Mouse (Mus musculus): Measurements from ENCODE around the gene Cox6b1. TPM values are rescaled to one million over a fixed set of nuclear protein-coding genes. Genes with fewer than 3 reads are reported as not detected.
A peak's percentile ranks its signal among the peaks of the same experiment; 100 is the strongest.

The Cox6b1 gene
- total and polyA plus RNA-seq, 3 experiments: 432 to 776 (median 581) TPM

- H3K27ac ChIP-seq (ENCODE audit: insufficient read depth, low read depth): peak overlapping the region; percentile 100
- H3K4me2 ChIP-seq (ENCODE audit: insufficient read depth, low read depth, poor library complexity, severe bottlenecking): peak overlapping the region; percentile 93
- TF ChIP-seq USF1 (IDR thresholded peaks at IDR 0.05; ENCODE audit: low read depth, low read length) (no peak), MAX (IDR thresholded peaks at IDR 0.05; ENCODE audit: low read length) (no peak), MXI1 (IDR thresholded peaks at IDR 0.05; ENCODE audit: low read depth, low read length) (no peak), ETS1 (conservative IDR thresholded peaks at IDR 0.05; ENCODE audit: low read depth, low read length) (no peak), NRF1 (IDR thresholded peaks at IDR 0.05; ENCODE audit: low read depth, low read length) (no peak), POLR2AphosphoS2 (IDR thresholded peaks at IDR 0.05; ENCODE audit: low read depth, low read length) (no peak), MAZ (IDR thresholded peaks at IDR 0.05; ENCODE audit: low read depth, low read length) (0 out of 2 replicates have a peak, but pooled peaks have one; percentile 11), MEF2A (IDR thresholded peaks at IDR 0.05; ENCODE audit: borderline replicate concordance, low read depth, low read length) (no peak), TBP (conservative IDR thresholded peaks at IDR 0.05; ENCODE audit: low read depth, low read length) (no peak), MYC (IDR thresholded peaks at IDR 0.05; ENCODE audit: low read depth, low read length) (no peak), NELFE (IDR thresholded peaks at IDR 0.05; ENCODE audit: low read depth, low read length) (no peak), BHLHE40 (IDR thresholded peaks at IDR 0.05; ENCODE audit: low read depth, low read length) (no peak), IRF4 (IDR thresholded peaks at IDR 0.05; ENCODE audit: low read depth, low read length) (no peak), CHD2 (IDR thresholded peaks at IDR 0.05; ENCODE audit: low read length) (no peak), HCFC1 (IDR thresholded peaks at IDR 0.05; ENCODE audit: low read depth, low read length) (no peak), RAD21 (IDR thresholded peaks at IDR 0.05; ENCODE audit: low read depth, low read length) (no peak), ZMIZ1 (IDR thresholded peaks at IDR 0.05; ENCODE audit: low read depth, low read length) (peak; percentile 53; the same call in 1 of the 2 replicates), POLR2A (IDR thresholded peaks at IDR 0.05; ENCODE audit: low read depth, low read length) (0 out of 2 replicates have a peak, but pooled peaks have one; percentile 17), SIN3A (IDR thresholded peaks at IDR 0.05; ENCODE audit: low read length) (0 out of 2 replicates have a peak, but pooled peaks have one; percentile 33), JUND (conservative IDR thresholded peaks at IDR 0.05; ENCODE audit: low read depth, low read length) (no peak), SMC3 (IDR thresholded peaks at IDR 0.05; ENCODE audit: low read depth, low read length) (no peak), RCOR1 (conservative IDR thresholded peaks at IDR 0.05; ENCODE audit: low read depth, low read length) (no peak), JUN (IDR thresholded peaks at IDR 0.05; ENCODE audit: insufficient read depth, low read depth, low read length) (no peak), TCF12 (IDR thresholded peaks at IDR 0.05; ENCODE audit: low read depth, low read length) (no peak), CHD1 (IDR thresholded peaks at IDR 0.05; ENCODE audit: low read depth, low read length) (peak; percentile 63; the same call in 1 of the 2 replicates), GABPA (IDR thresholded peaks at IDR 0.05; ENCODE audit: insufficient replicate concordance, low read depth, low read length) (no peak), USF2 (conservative IDR thresholded peaks at IDR 0.05; ENCODE audit: low read depth, low read length) (no peak)
- H3K27me3 ChIP-seq (replicated peaks): no peaks in the 10 kb centered on the region
- in situ Hi-C loops (cut with MboI; ENCODE audit: low pct_ligation_motif_present, low pct_unique_long_range_greater_than_20kb, low sequenced_read_pairs): no loop called here
- peaks cover 56% of the 10 kb centered on the region for H3K79me2 ChIP-seq (replicated peaks; ENCODE audit: control insufficient read depth, extremely low read depth, insufficient read depth, poor library complexity, severe bottlenecking)
- no peak for DNase-seq (ENCODE audit: extremely low read depth)
- H3K36me3 ChIP-seq (replicated peaks in 1 of 2; ENCODE audit: control insufficient read depth in 1 of 2, insufficient read depth in 1 of 2, low read length in 1 of 2): peaks cover 9 to 26% of the 10 kb centered on the region in 2 experiments
- no peaks in the 10 kb centered on the region for H3K9me3 ChIP-seq (replicated peaks; ENCODE audit: low read length)
- peaks cover 19 to 48% of the 10 kb centered on the region in 2 experiments for H3K4me1 ChIP-seq (ENCODE audit: control insufficient read depth in 1 of 2, insufficient read depth in 2 of 2)
- dilution Hi-C loops (cut with MboI; ENCODE audit: extremely low pct_ligation_motif_present, extremely low pct_unique_long_range_greater_than_20kb, low sequenced_read_pairs): no loop called here
- H3K4me3 ChIP-seq (replicated peaks in 1 of 3; ENCODE audit: low read depth in 2 of 3, low read length in 2 of 3, poor library complexity in 1 of 3): peak overlapping the region; percentile 84 to 93 (median 89)
- H3K9ac ChIP-seq (ENCODE audit: insufficient read depth, low read depth): peak overlapping the region; percentile 74
These were observed 34.9 kb downstream of the Cox6b1 start for GRCm38 (mm10) chr7:30590927-30591604.
